Mouse (Mus musculus) megakaryocyte, embryonic 14.5 days (primary cell): ENCODE measurements at regions not wholly inside any gene's neighbourhood (a gene's known extent, or its start where the extent isn't known, plus 50 kb on each side); places are given as distances from the start of the nearest gene placed in this dataset.

Experiments used
- FLI1 ChIP-seq: IDR thresholded peaks from 2 replicates; pipeline ENCODE4 v1.6.1; 2012; ENCODE audit warnings: low read length, inconsistent platforms, mixed read lengths
- GATA1 ChIP-seq: IDR thresholded peaks from 3 replicates; pipeline ENCODE4 v1.6.1; 2012; ENCODE audit warnings: mixed read lengths, low read length, inconsistent platforms, borderline replicate concordance

- TF ChIP-seq GATA1, result no peak
- TF ChIP-seq FLI1, result no peak
Measured at GRCm38 (mm10) chr2:170969430-170969829, 237.8 kb downstream of the Dok5 start.
